23 mouse cellular contexts compared by ENCODE assay signal in the genomic region with DNA sequence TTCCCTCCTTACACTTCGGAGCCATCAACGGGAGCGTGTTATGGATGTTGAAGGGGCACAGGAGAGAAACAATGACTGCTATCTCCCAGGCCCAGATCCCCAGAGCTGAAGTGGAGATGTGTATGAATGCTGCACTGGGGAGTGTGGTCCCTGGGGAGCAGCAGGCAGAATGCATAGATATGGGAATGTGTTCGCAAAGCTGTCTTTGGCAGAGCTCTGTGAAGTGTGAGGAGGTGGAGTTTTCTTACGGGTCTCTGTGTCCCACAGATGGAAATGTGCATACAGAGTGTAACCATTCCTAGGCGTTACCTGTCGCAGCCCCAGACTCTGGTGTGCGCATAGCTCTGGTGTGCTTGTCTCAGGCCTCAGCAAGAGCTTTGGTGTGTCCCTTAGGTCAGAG.
DNase-seq lines count a peak whose midpoint lies in the region; ATAC-seq and TF ChIP-seq lines count a peak whose summit lies in the region.
"Had no signal": no experiment of that assay in that cellular context is flagged by ENCODE, and none has a peak within 500 bp of the region (broad histone marks: within the 10 kb centered on the region; RNA-seq: fewer than 3 reads in every experiment).

No protein-coding gene starts in this region.

- no peak overlapping the region for H3K4me3 ChIP-seq in hindbrain, postnatal 0 days (ENCODE audit: low read length)
- no peak overlapping the region for H3K4me3 ChIP-seq in hindbrain, embryonic 14.5 days (replicated peaks; ENCODE audit: low read length)
- H3K4me3 ChIP-seq: embryonic facial prominence, embryonic 10.5 days; embryonic facial prominence, embryonic 13.5 days; erythroblast, embryonic 14.5 days; heart, embryonic 13.5 days; hindbrain, embryonic 13.5 days; intestine, embryonic 15.5 days had no signal

- 74% methylated on average over 8 of the region's 8 CpGs for WGBS in hindbrain, postnatal 0 days
- 87% methylated on average over 8 of the region's 8 CpGs for WGBS in hindbrain, embryonic 14.5 days

- peaks cover 7% of the 10 kb centered on the region for H3K4me1 ChIP-seq in hindbrain, postnatal 0 days (ENCODE audit: insufficient read depth, low read length)
- peaks cover 6% of the 10 kb centered on the region; the same call in 1 of the 2 replicates for H3K4me1 ChIP-seq in hindbrain, embryonic 14.5 days (replicated peaks; ENCODE audit: control insufficient read depth, insufficient read depth, low read length)

- H3K27me3 ChIP-seq in hindbrain, postnatal 0 days (ENCODE audit: insufficient read depth, low read length) = no peaks in the 10 kb centered on the region
- H3K27me3 ChIP-seq in hindbrain, embryonic 14.5 days (ENCODE audit: control insufficient read depth, insufficient read depth, low read length) = no peaks in the 10 kb centered on the region
- H3K27me3 ChIP-seq: intestine, embryonic 15.5 days had no signal

- H3K36me3 ChIP-seq in hindbrain, postnatal 0 days (ENCODE audit: insufficient read depth, low read length) = no peaks in the 10 kb centered on the region
- no peaks in the 10 kb centered on the region for H3K36me3 ChIP-seq in hindbrain, embryonic 14.5 days (replicated peaks; ENCODE audit: control insufficient read depth, insufficient read depth)
- H3K36me3 ChIP-seq: embryonic facial prominence, embryonic 10.5 days; embryonic facial prominence, embryonic 13.5 days; heart, embryonic 13.5 days; hindbrain, embryonic 13.5 days; intestine, embryonic 15.5 days had no signal

- peak; percentile 53 for ATAC-seq in frontal cortex, adult (ENCODE audit: low TSS enrichment)
- no peak for ATAC-seq in hindbrain, postnatal 0 days
- no peak for ATAC-seq in hindbrain, embryonic 14.5 days (ENCODE audit: low FRiP score)
- ATAC-seq: activated CD4-positive, CD25-positive, alpha-beta regulatory T cell, adult 4 months; forebrain, embryonic 14.5 days; intestine, embryonic 15.5 days had no signal

- no peaks in the 10 kb centered on the region for H3K9me3 ChIP-seq in hindbrain, postnatal 0 days (ENCODE audit: low read length)
- H3K9me3 ChIP-seq in hindbrain, embryonic 14.5 days (ENCODE audit: control insufficient read depth, low read length) = no peaks in the 10 kb centered on the region
- H3K9me3 ChIP-seq: embryonic facial prominence, embryonic 10.5 days; embryonic facial prominence, embryonic 13.5 days; heart, embryonic 13.5 days; hindbrain, embryonic 13.5 days; intestine, embryonic 15.5 days had no signal

- no peak overlapping the region for H3K4me2 ChIP-seq in hindbrain, postnatal 0 days (ENCODE audit: low read depth, low read length)
- no peak overlapping the region for H3K4me2 ChIP-seq in hindbrain, embryonic 14.5 days (replicated peaks)
- H3K4me2 ChIP-seq: embryonic facial prominence, embryonic 13.5 days; heart, embryonic 13.5 days; hindbrain, embryonic 13.5 days; intestine, embryonic 15.5 days had no signal

- no peak overlapping the region for H3K27ac ChIP-seq in hindbrain, postnatal 0 days
- H3K27ac ChIP-seq in hindbrain, embryonic 14.5 days = no peak overlapping the region
- H3K27ac ChIP-seq: embryonic facial prominence, embryonic 10.5 days; embryonic facial prominence, embryonic 13.5 days; heart, embryonic 13.5 days; hindbrain, embryonic 13.5 days; intestine, embryonic 15.5 days had no signal

- no peak for TF ChIP-seq CTCF in hindbrain, postnatal 0 days (IDR thresholded peaks at IDR 0.05; ENCODE audit: low read depth)

- peak; percentile 21 for DNase-seq in cerebellum, adult 11-12 months
- DNase-seq in cerebellum, adult 11 months = no peak
- DNase-seq in frontal cortex, adult 2 months (ENCODE audit: extremely low spot score in 1 of 2, low spot score in 1 of 2) = no peak
- DNase-seq in hindbrain, postnatal 0 days (ENCODE audit: low spot score) = peak; percentile 16
- DNase-seq in hindbrain, embryonic 14.5 days (ENCODE audit: low spot score) = no peak
- DNase-seq in brain, adult 2 months (ENCODE audit: low read depth, low spot score) = peak; percentile 56
- DNase-seq in kidney, postnatal 25 days = no peak
- DNase-seq: adrenal gland, adult 8-10 months; adrenal gland, postnatal 25 days; cerebellum, adult 8-10 months; embryo, embryonic 11 days; gastrocnemius, postnatal 25 days; heart, adult 18-20 months; kidney, adult 11 months had no signal

- no peak overlapping the region for H3K9ac ChIP-seq in hindbrain, postnatal 0 days (replicated peaks; ENCODE audit: low read length)
- no peak overlapping the region for H3K9ac ChIP-seq in hindbrain, embryonic 14.5 days
- H3K9ac ChIP-seq: embryonic facial prominence, embryonic 13.5 days; heart, embryonic 13.5 days; hindbrain, embryonic 13.5 days; intestine, embryonic 15.5 days had no signal

Comparison
In these comparisons a context has a peak if more than half of its experiments do, and no peak if none do; other contexts are left out.
1. DNase-seq: peak in cerebellum, adult 11-12 months (single experiment), hindbrain, postnatal 0 days (single experiment) and brain, adult 2 months (single experiment); none in cerebellum, adult 11 months (single experiment), frontal cortex, adult 2 months (0 of 2), hindbrain, embryonic 14.5 days (single experiment) and kidney, postnatal 25 days (0 of 2).